Mouse (Mus musculus) erythroblast, embryonic 14.5 days (primary cell): ENCODE results near the gene Adnp.

Source experiments
- GATA1 ChIP-seq: IDR thresholded peaks from 2 replicates; pipeline ENCODE4 v1.6.1; 2012; ENCODE audit warnings: low read length, inconsistent platforms, mixed read lengths
- TAL1 ChIP-seq: IDR thresholded peaks from 3 replicates; pipeline ENCODE4 v1.6.1; 2012; ENCODE audit warnings: low read length, inconsistent platforms, mixed read lengths

GRCm38 (mm10) chr2:168233286-168233685, 26.4 kb upstream of the Adnp start:
- no peak for TF ChIP-seq TAL1
- TF ChIP-seq GATA1, result no peak
